Mouse (Mus musculus) midbrain, embryonic 16.5 days (tissue): Measurements from ENCODE around the gene Myh9. TPM values are rescaled to one million over a fixed set of nuclear protein-coding genes. Genes with fewer than 3 reads are reported as not detected.

ENCODE experiments used
- ATAC-seq: fragments of 200-750 bp; cut with Nextera tagmentation; 2 replicates; pipeline ENCODE4 v1.8.0; 2017; ENCODE audit warnings: moderate TSS enrichment
- H3K27ac ChIP-seq: fragments of 300-500 bp; sonication (generic); 2 replicates; pipeline ENCODE4 v1.5.1; 2014; ENCODE audit warnings: mild to moderate bottlenecking, low read length, mixed read lengths
- H3K27me3 ChIP-seq: fragments of 300-500 bp; sonication (generic); 2 replicates; pipeline ENCODE4 v1.6.1; 2014; ENCODE audit warnings: low read depth, low read length, mixed read lengths; ENCODE audit not compliant: control insufficient read depth, insufficient read depth
- H3K36me3 ChIP-seq: fragments of 300-500 bp; sonication (generic); 2 replicates; pipeline ENCODE4 v1.6.1; 2014; ENCODE audit warnings: mild to moderate bottlenecking, low read length, moderate library complexity, mixed read lengths; ENCODE audit not compliant: control insufficient read depth, insufficient read depth
- H3K4me1 ChIP-seq: fragments of 300-500 bp; sonication (generic); 2 replicates; pipeline ENCODE4 v1.6.1; 2014; ENCODE audit warnings: mild to moderate bottlenecking, low read length, mixed read lengths; ENCODE audit not compliant: control insufficient read depth, insufficient read depth
- H3K4me2 ChIP-seq: fragments of 300-500 bp; sonication (generic); 2 replicates; pipeline ENCODE4 v1.6.1; 2014; ENCODE audit warnings: mild to moderate bottlenecking, low read length, mixed read lengths
- H3K4me3 ChIP-seq: fragments of 300-500 bp; sonication (generic); 2 replicates; pipeline ENCODE4 v1.5.1; 2014; ENCODE audit warnings: low read depth, mild to moderate bottlenecking, low read length, moderate library complexity, mixed read lengths
- H3K9ac ChIP-seq: fragments of 300-500 bp; sonication (generic); 2 replicates; pipeline ENCODE4 v1.6.1; 2014; ENCODE audit warnings: low read depth, low read length, mixed read lengths
- H3K9me3 ChIP-seq: fragments of 300-500 bp; sonication (generic); replicated peaks from 2 replicates; pipeline ENCODE4 v1.6.1; 2014; ENCODE audit warnings: mild to moderate bottlenecking, low read length, mixed read lengths; ENCODE audit not compliant: control insufficient read depth, poor library complexity, severe bottlenecking
- WGBS: fragments of 180-500 bp; shearing (Covaris S2); extraction: QIAGEN DNeasy Blood & Tissue Kit; methylation state at CpG from one replicate; pipeline ENCODE4 v1.1.7; 2014; 5-methylcytosine and 5-hydroxymethylcytosine counted together
- polyA plus RNA-seq: library from polyadenylated mRNA; unstranded; fragments of >200 nt; fragmentation: Nextera tagmentation; extraction: Ambion mirVana; gene quantifications from 2 replicates; pipeline ENCODE4 v1.2.1, GENCODE M21; 2015

The Myh9 gene
- polyA plus RNA-seq, 1 experiment from 2014 or later = 9.5 TPM

DNA sequence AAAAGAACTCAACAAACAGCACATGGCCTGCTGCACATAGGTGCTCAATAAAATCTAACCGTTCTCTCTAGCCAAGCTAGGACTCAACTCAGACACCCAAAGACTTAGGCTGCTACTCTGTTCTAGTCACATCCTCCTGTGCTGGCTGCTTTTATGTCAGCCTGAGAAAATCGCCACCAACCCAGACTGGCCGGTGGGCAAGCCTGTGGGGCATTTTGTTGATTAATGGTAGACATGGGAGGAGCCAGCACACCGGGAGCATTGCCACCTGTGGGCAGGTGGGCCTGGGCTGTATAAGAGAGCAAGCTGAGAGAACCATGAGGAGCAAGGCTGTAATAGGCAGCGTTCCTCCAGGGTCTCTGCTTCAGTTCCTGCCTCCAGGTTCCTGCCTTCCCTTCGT lies 8.2 kb downstream of the Myh9 start:
- Histone ChIP-seq H3K27me3 (no peaks in the 10 kb centered on the region), H3K27ac (no peak overlapping the region), H3K9ac (no peak overlapping the region), H3K4me3 (no peak overlapping the region), H3K4me2 (no peak overlapping the region), H3K9me3 (no peaks in the 10 kb centered on the region), H3K4me1 (peaks cover 6% of the 10 kb centered on the region; the same call in 1 of the 2 replicates), H3K36me3 (no peaks in the 10 kb centered on the region)
- 89% methylated on average over 6 of the region's 6 CpGs for WGBS
- ATAC-seq = no peak

- no peak for ATAC-seq
- Histone ChIP-seq H3K27me3 (no peaks in the 10 kb centered on the region), H3K27ac (no peak overlapping the region), H3K4me1 (0 out of 2 replicates have a peak, but pooled peaks cover 2% of the 10 kb centered on the region), H3K9ac (no peak overlapping the region), H3K36me3 (no peaks in the 10 kb centered on the region), H3K4me2 (no peak overlapping the region), H3K4me3 (no peak overlapping the region), H3K9me3 (no peaks in the 10 kb centered on the region)
These were observed 8.9 kb downstream of the Myh9 start for GRCm38 (mm10) chr15:77833083-77833482.

GRCm38 (mm10) chr15:77832458-77832904 lies 9.5 kb downstream of the Myh9 start:
- Histone ChIP-seq H3K9ac (no peak overlapping the region), H3K36me3 (no peaks in the 10 kb centered on the region), H3K9me3 (no peaks in the 10 kb centered on the region), H3K4me2 (no peak overlapping the region), H3K4me3 (no peak overlapping the region), H3K27me3 (no peaks in the 10 kb centered on the region), H3K27ac (no peak overlapping the region), H3K4me1 (peaks cover 5% of the 10 kb centered on the region; the same call in 1 of the 2 replicates)
- 93% methylated on average over 7 of the region's 7 CpGs for WGBS
- ATAC-seq = no peak

DNA sequence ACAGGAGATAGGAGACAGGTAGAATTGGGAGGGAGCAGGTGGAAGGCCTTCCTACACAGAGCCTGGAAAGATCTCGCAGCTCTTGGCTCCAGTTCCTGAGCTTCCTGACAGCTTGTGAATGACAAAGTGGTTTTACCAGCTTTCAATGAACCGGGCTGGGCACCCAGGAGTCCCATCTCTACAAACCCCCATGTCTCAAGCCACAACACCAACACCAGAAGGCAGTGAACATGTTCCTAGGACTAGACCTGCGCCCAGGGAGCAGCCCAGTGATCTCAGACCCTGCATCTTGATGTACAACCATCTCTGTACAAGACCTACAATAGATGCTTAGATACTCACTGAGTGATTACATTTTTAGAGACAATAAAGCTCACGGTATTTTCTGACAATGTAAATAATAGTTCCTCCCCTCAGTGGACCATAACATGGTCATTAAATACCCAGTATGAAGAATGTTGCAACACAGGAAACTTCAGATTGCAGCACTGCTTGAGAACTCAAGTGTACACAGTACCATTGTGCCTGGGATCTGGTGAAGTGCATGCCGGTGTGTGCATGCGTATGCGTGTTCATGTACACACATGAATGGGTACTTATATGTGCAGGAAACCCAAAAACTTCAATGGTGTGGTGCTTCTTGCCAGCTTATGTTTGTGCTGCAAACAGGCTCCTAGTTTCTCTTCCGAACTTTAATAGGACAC lies 10.1 kb downstream of the Myh9 start:
- H3K4me3 ChIP-seq = no peak overlapping the region
- H3K4me2 ChIP-seq = no peak overlapping the region
- peaks cover 9% of the 10 kb centered on the region; the same call in 1 of the 2 replicates for H3K4me1 ChIP-seq
- H3K27ac ChIP-seq = no peak overlapping the region
- no peak overlapping the region for H3K9ac ChIP-seq
- no peaks in the 10 kb centered on the region for H3K27me3 ChIP-seq
- no peaks in the 10 kb centered on the region for H3K9me3 ChIP-seq
- no peak for ATAC-seq
- no peaks in the 10 kb centered on the region for H3K36me3 ChIP-seq
- WGBS = 94% methylated on average over 8 of the region's 8 CpGs

- ATAC-seq = no peak
- Histone ChIP-seq H3K9ac (no peak overlapping the region), H3K27me3 (no peaks in the 10 kb centered on the region), H3K4me1 (peaks cover 7% of the 10 kb centered on the region; the same call in 1 of the 2 replicates), H3K4me2 (no peak overlapping the region), H3K27ac (no peak overlapping the region), H3K9me3 (no peaks in the 10 kb centered on the region), H3K4me3 (no peak overlapping the region), H3K36me3 (no peaks in the 10 kb centered on the region)
- 97% methylated on average over 2 of the region's 2 CpGs for WGBS
These were observed 10.8 kb downstream of the Myh9 start for GRCm38 (mm10) chr15:77831138-77831579.

- no peaks in the 10 kb centered on the region for H3K9me3 ChIP-seq
- H3K4me2 ChIP-seq = no peak overlapping the region
- no peak overlapping the region for H3K27ac ChIP-seq
- no peaks in the 10 kb centered on the region for H3K27me3 ChIP-seq
- no peak overlapping the region for H3K9ac ChIP-seq
- H3K4me1 ChIP-seq = peaks cover 7% of the 10 kb centered on the region; the same call in 1 of the 2 replicates
- H3K4me3 ChIP-seq = no peak overlapping the region
- 93% methylated on average over 5 of the region's 5 CpGs for WGBS
- no peak for ATAC-seq
- no peaks in the 10 kb centered on the region for H3K36me3 ChIP-seq
These were observed 11.4 kb downstream of the Myh9 start for GRCm38 (mm10) chr15:77830481-77831137.

- no peak overlapping the region for H3K4me2 ChIP-seq
- H3K27ac ChIP-seq = no peak overlapping the region
- no peak overlapping the region for H3K4me3 ChIP-seq
- H3K27me3 ChIP-seq = no peaks in the 10 kb centered on the region
- ATAC-seq = no peak
- H3K36me3 ChIP-seq = no peaks in the 10 kb centered on the region
- H3K9me3 ChIP-seq = no peaks in the 10 kb centered on the region
- WGBS = 71% methylated on average over 2 of the region's 2 CpGs
- H3K9ac ChIP-seq = no peak overlapping the region
- peaks cover 7% of the 10 kb centered on the region; the same call in 1 of the 2 replicates for H3K4me1 ChIP-seq
These were observed 12.4 kb downstream of the Myh9 start for GRCm38 (mm10) chr15:77829542-77829941.

DNA sequence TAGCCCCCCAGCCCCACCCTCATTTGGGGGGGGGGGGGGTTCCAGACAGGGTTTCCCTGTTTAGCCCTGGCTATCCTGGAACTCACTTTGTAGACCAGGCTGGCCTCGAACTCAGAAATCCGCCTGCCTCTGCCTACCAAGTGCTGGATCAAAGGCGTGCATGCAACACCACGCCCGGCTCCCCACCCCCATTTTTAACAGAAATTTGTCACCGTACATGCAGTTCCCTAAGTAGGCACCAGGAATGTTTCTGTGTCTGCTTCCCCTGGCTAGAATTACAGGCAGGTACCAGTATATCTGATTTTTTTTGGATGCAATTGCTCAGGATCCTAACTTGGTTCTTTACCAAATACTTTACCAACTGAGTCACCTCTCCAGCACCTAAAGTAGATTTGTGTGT lies 13.1 kb downstream of the Myh9 start:
- H3K36me3 ChIP-seq = no peaks in the 10 kb centered on the region
- H3K4me3 ChIP-seq = no peak overlapping the region
- no peak overlapping the region for H3K4me2 ChIP-seq
- no peak overlapping the region for H3K27ac ChIP-seq
- 94% methylated on average over 6 of the region's 6 CpGs for WGBS
- no peaks in the 10 kb centered on the region for H3K9me3 ChIP-seq
- no peaks in the 10 kb centered on the region for H3K27me3 ChIP-seq
- no peak overlapping the region for H3K9ac ChIP-seq
- H3K4me1 ChIP-seq = peaks cover 7% of the 10 kb centered on the region; the same call in 1 of the 2 replicates
- ATAC-seq = no peak

- Histone ChIP-seq H3K4me2 (no peak overlapping the region), H3K27ac (no peak overlapping the region), H3K4me3 (no peak overlapping the region), H3K36me3 (no peaks in the 10 kb centered on the region), H3K9me3 (no peaks in the 10 kb centered on the region), H3K9ac (no peak overlapping the region), H3K27me3 (no peaks in the 10 kb centered on the region), H3K4me1 (peaks cover 7% of the 10 kb centered on the region; the same call in 1 of the 2 replicates)
- 90% methylated on average over 12 of the region's 12 CpGs for WGBS
- ATAC-seq = no peak
These were observed 13.7 kb downstream of the Myh9 start for GRCm38 (mm10) chr15:77828242-77828641.
